Mouse (Mus musculus): Measurements from ENCODE around the gene Arhgef18. TPM values are rescaled to one million over a fixed set of nuclear protein-coding genes. Genes with fewer than 3 reads are reported as not detected.

Arhgef18 gene
- total RNA-seq, 1 experiment from 2014 or later = 53.5 TPM

- no peak for ATAC-seq (replicated peaks; ENCODE audit: insufficient number of reproducible peaks, low FRiP score, low TSS enrichment, poor library complexity, severe bottlenecking)
Observed at GRCm38 (mm10) chr8:3429966-3430365, 37.2 kb downstream of the Arhgef18 start.

GRCm38 (mm10) chr8:3431113-3431512, 38.3 kb downstream of the Arhgef18 start:
- no peak for ATAC-seq (replicated peaks; ENCODE audit: insufficient number of reproducible peaks, low FRiP score, low TSS enrichment, poor library complexity, severe bottlenecking)

GRCm38 (mm10) chr8:3436492-3436891, 43.7 kb downstream of the Arhgef18 start:
- ATAC-seq (replicated peaks; ENCODE audit: insufficient number of reproducible peaks, low FRiP score, low TSS enrichment, poor library complexity, severe bottlenecking) = no peak

- ATAC-seq (replicated peaks; ENCODE audit: insufficient number of reproducible peaks, low FRiP score, low TSS enrichment, poor library complexity, severe bottlenecking) = no peak
Observed at GRCm38 (mm10) chr8:3439510-3439909, 46.7 kb downstream of the Arhgef18 start.

GRCm38 (mm10) chr8:3449226-3449625, 56.4 kb downstream of the Arhgef18 start:
- ATAC-seq (replicated peaks; ENCODE audit: insufficient number of reproducible peaks, low FRiP score, low TSS enrichment, poor library complexity, severe bottlenecking) = no peak

GRCm38 (mm10) chr8:3450670-3451069, 57.9 kb downstream of the Arhgef18 start:
- peak; percentile 36; the same call in 1 of the 2 replicates for ATAC-seq (replicated peaks; ENCODE audit: insufficient number of reproducible peaks, low FRiP score, low TSS enrichment, poor library complexity, severe bottlenecking)

- ATAC-seq (replicated peaks; ENCODE audit: insufficient number of reproducible peaks, low FRiP score, low TSS enrichment, poor library complexity, severe bottlenecking) = no peak
Observed at GRCm38 (mm10) chr8:3451992-3452391, 59.2 kb downstream of the Arhgef18 start.

GRCm38 (mm10) chr8:3463248-3463647, 70.4 kb downstream of the Arhgef18 start:
- ATAC-seq (replicated peaks; ENCODE audit: insufficient number of reproducible peaks, low FRiP score, low TSS enrichment, poor library complexity, severe bottlenecking) = no peak

GRCm38 (mm10) chr8:3464309-3464708, 71.5 kb downstream of the Arhgef18 start:
- no peak for ATAC-seq (replicated peaks; ENCODE audit: insufficient number of reproducible peaks, low FRiP score, low TSS enrichment, poor library complexity, severe bottlenecking)

- peak; percentile 93 for ATAC-seq (replicated peaks; ENCODE audit: insufficient number of reproducible peaks, low FRiP score, low TSS enrichment, poor library complexity, severe bottlenecking)
Observed at GRCm38 (mm10) chr8:3467006-3467885, 74.4 kb downstream of the Arhgef18 start, which contains the start of gene Pex11g. Gene Pex11g, minus strand, starts transcription at chr8:3467680.

GRCm38 (mm10) chr8:3467886-3468545, 75.2 kb downstream of the Arhgef18 start:
- no peak for ATAC-seq (replicated peaks; ENCODE audit: insufficient number of reproducible peaks, low FRiP score, low TSS enrichment, poor library complexity, severe bottlenecking)

- no peak for ATAC-seq (replicated peaks; ENCODE audit: insufficient number of reproducible peaks, low FRiP score, low TSS enrichment, poor library complexity, severe bottlenecking)
Observed at GRCm38 (mm10) chr8:3468838-3469237, 76.0 kb downstream of the Arhgef18 start.

- no peak for ATAC-seq (replicated peaks; ENCODE audit: insufficient number of reproducible peaks, low FRiP score, low TSS enrichment, poor library complexity, severe bottlenecking)
Observed at GRCm38 (mm10) chr8:3470562-3470961, 77.8 kb downstream of the Arhgef18 start, which contains the start of gene Tex45. Gene Tex45, plus strand, starts transcription at chr8:3470862.

GRCm38 (mm10) chr8:3475715-3476429, 83.1 kb downstream of the Arhgef18 start:
- no peak; the same call in 1 of the 2 replicates for ATAC-seq (replicated peaks; ENCODE audit: insufficient number of reproducible peaks, low FRiP score, low TSS enrichment, poor library complexity, severe bottlenecking)

- no peak for ATAC-seq (replicated peaks; ENCODE audit: insufficient number of reproducible peaks, low FRiP score, low TSS enrichment, poor library complexity, severe bottlenecking)
Observed at GRCm38 (mm10) chr8:3480221-3480785, 87.5 kb downstream of the Arhgef18 start.

GRCm38 (mm10) chr8:3481605-3482004, 88.8 kb downstream of the Arhgef18 start:
- ATAC-seq (replicated peaks; ENCODE audit: insufficient number of reproducible peaks, low FRiP score, low TSS enrichment, poor library complexity, severe bottlenecking) = peak; percentile 75

GRCm38 (mm10) chr8:3482240-3482740, 89.5 kb downstream of the Arhgef18 start:
- no peak for ATAC-seq (replicated peaks; ENCODE audit: insufficient number of reproducible peaks, low FRiP score, low TSS enrichment, poor library complexity, severe bottlenecking)

- ATAC-seq (replicated peaks; ENCODE audit: insufficient number of reproducible peaks, low FRiP score, low TSS enrichment, poor library complexity, severe bottlenecking) = no peak
Observed at GRCm38 (mm10) chr8:3483546-3483945, 90.7 kb downstream of the Arhgef18 start.

GRCm38 (mm10) chr8:3485192-3485591, 92.4 kb downstream of the Arhgef18 start:
- no peak for ATAC-seq (replicated peaks; ENCODE audit: insufficient number of reproducible peaks, low FRiP score, low TSS enrichment, poor library complexity, severe bottlenecking)
